Mouse (Mus musculus) C2C12 (cell line): ENCODE data around the gene Nxph3.
"Not testable (repeated sequence)": the region's sequence is repeated elsewhere in the genome, so short reads cannot be mapped to it uniquely, and the experiment has no call there.

Source experiments
- CTCF ChIP-seq: IDR thresholded peaks from one replicate; pipeline ENCODE4 v1.5.1; 2011; ENCODE audit not compliant: control insufficient read depth, insufficient read depth, insufficient read length
- FOSL1 ChIP-seq: IDR thresholded peaks from one replicate; pipeline ENCODE4 v1.8.0; 2011; ENCODE audit warnings: mild to moderate bottlenecking, low read length; ENCODE audit not compliant: poor library complexity, insufficient read depth, severe bottlenecking
- MAX ChIP-seq: IDR thresholded peaks from one replicate; pipeline ENCODE4 v1.6.1; 2011; ENCODE audit warnings: mild to moderate bottlenecking, control low read depth
- MYOG ChIP-seq: IDR thresholded peaks from one replicate; pipeline ENCODE4 v1.6.1; 2011; ENCODE audit not compliant: control insufficient read depth, insufficient read length; ENCODE audit errors: extremely low read depth
- USF1 ChIP-seq: IDR thresholded peaks from one replicate; pipeline ENCODE4 v1.6.1; 2011; ENCODE audit warnings: low read depth, mild to moderate bottlenecking, control low read depth, moderate library complexity

DNA sequence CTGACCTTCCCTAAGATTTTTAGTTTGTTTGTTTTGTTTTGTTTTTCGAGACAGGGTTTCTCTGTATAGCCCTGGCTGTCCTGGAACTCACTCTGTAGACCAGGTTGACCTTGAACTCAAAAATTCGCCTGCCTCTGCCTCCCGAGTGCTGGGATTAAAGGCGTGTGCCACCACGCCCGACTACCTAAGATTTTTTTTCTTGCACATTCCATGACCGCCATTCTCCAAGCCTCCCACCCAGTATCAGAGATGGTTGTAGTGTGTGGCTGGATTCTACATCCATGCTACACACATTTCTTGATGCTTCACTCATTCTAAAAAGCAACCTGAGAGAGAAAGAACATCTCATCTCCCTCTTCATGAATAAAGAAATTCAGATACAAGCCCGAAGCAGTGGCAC is 12.5 kb downstream of the Nxph3 start:
- TF ChIP-seq CTCF, USF1, MAX, MYOG, FOSL1: not testable (repeated sequence)
